Mouse (Mus musculus): ENCODE measurements around the gene Alk.

Gene Alk

DNA sequence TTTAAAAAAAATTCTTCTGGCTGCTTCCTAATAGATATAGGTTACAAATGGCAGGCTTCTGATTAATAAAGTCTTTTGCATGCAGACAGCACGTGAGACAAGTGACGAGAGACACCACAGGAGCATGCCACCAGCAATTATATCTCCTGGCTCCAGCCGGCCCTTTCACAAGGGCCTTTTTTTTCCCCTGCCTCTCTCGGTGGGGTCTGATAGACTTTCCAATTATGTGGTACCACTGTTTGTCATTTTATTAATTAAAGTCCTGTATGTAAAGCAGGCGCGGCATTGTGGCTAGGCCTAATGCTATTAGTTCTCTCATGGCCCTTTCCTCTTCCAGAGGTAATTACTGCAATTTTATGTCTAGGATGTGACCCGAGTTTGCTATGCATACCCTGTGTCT, 630.7 kb downstream of the Alk start:
- no peak for DNase-seq (ENCODE audit: low spot score)

DNA sequence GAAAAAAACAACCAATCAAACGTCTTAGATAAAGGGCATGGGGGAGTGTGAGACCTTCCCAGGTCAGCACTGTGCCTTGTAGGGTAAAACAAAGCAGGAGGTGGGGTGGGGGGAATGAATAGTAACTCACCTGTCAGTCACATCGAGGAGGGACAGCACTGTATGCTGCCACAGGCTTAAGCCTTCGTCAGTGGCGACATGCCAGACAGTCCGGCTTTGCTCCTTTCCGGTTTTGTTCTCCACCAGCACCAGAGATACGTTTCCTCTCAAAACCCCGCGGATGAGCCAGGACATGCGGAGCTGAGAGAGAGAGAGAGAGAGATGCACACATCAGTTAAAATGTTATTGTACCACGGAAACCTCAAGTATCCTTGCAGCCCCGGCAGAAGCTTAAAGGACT, 637.1 kb downstream of the Alk start:
- no peak for DNase-seq (ENCODE audit: low spot score)

DNA sequence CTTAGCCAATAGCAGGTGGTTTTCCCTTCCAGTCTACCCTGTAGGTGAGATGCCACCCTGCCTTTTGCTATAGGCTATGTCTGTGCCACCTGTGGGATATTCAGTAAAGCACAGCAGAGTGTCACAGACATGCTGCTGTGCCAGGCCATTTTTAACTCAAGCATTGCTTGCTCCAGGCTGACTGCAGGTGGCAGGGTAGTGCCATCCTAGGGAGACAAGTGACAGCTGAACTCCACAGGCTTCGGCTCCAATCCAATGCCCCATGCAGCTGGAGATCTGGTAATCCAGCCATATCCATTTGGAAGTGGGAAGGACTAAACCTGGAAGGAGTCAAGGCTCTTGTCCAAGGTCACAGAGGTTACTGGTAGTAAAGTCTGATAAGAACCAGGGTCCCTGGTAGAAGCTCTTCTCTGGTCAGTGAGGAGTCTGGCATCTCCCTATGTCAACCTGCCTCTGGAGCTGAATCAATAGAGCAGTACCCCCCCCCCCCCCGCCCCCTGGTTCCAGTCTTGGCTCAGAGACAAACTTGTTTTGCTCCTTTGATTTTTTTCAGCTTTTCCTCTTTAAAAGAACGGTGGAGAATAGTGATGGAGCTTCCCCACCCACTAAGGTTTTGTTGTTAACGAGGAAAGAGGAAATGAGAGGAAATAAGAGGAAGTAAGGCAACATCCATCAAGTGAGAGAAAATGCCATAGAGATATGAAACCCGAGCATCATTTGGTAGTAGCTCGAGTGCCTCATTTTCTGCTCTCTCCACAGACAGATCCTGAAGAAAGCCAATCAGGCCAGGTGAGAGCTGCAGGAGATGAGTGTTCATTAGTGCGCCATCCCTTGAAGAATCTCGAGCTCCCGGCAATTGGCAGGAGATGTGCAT, 638.5 kb downstream of the Alk start:
- no peak for DNase-seq (ENCODE audit: low spot score)

DNA sequence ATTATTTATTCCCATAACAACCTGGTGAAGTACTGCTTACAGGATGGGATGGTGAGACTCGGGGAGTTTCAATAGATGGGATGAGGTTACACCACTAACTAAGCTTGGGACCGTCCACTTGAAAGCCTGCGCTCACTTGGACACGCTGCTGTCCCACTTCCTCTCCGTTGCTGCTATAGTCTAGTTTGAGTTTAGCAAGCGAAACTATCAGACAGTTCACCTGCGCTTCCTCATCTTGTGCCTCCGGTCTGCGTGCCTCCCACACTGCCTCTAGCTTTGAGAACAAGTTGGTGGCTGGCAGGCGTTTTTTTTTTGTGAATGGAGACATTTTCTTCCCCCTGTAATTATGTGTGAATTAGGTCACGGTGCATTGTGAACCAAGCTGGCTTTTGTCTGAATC, 639.8 kb downstream of the Alk start:
- DNase-seq (ENCODE audit: low spot score), result no peak

DNA sequence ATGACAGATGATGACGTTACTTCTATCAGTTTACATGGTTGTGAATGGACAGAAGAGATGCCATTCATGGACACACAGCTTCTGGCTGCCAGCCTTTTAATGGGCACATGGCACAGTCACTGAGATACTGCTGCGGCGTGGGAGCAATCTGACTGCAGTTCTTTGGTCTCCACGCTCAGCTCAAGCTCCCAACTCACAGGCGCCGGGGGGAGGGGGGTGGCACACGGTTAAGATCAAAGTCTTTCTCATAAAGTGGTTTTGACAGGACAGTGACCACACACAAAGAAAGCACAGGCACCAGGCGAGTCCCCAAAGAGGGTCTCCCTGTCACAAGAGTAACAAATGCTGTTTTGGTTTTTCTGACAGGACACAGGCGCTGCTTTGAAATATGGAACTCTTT, 641.7 kb downstream of the Alk start:
- peak; percentile 37 for DNase-seq (ENCODE audit: low spot score)

DNA sequence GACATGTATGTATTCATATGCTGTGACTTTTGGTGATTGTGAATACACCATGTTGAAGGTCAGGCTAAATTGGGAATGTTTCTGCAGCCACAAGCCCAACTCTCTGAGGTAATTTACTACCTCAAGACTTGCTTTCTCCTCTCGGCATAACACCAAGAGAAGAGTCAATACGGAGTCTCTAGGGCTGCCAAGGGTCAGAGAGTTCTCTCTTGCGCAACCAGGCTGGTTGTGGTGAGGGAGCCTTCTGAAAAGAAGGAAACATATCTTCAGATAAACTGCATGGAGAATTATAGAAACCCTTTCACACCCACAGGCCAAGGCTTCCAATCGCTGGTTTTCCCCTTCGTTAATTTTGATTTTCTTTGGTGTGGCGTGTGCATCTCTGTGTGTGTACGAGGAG, 649.4 kb downstream of the Alk start:
- no peak for DNase-seq (ENCODE audit: low spot score)

DNA sequence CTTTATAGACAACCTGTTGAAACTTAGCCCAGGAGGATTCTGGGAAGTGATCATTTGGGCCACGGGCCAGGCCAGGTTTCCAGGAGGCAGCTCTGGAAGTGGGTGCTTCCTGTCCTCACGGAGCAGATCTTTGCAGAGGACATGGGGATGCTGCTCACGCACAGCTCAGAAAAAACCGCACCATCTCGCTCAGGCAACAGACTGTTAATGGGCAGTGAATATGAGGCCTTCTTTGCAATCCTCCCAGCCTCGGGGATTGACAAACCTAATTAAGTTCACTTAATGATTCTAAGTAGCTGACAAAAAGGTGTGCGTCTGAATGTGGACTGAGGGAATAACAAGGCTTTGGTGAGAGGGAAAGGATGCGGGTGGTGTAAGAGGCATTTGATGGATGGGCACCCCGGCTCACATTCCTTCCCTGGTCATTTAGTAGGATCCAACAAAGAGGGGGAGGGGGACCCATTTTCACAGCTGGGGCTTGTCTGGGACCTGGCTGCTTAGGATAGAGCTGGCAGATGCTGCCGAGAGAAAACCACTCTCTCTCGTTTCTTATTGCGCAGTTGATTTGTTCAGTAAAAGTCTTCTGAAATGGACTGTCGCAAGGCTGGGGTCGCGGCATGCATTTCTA, 650.1 kb downstream of the Alk start:
- DNase-seq (ENCODE audit: low spot score), result no peak

DNA sequence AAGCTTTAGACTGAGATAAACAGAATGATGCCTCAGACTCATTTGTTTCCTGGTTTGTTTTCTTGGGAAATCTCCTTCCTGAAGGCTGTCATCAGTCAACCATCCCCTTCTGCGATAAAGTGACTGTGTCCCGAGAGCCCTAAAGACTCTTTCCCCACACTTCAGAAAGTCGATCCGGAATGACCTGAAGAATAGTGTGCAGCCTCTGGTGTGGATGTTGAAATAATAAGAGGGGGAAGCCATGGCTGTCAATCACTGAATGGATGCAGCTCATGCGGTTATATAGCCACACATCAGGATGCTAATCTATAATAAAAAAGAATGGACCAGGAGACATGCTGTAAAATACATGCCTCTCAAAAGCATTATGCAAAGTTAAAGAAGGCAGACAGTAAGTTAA, 653.5 kb downstream of the Alk start:
- DNase-seq (ENCODE audit: low spot score), result no peak

DNA sequence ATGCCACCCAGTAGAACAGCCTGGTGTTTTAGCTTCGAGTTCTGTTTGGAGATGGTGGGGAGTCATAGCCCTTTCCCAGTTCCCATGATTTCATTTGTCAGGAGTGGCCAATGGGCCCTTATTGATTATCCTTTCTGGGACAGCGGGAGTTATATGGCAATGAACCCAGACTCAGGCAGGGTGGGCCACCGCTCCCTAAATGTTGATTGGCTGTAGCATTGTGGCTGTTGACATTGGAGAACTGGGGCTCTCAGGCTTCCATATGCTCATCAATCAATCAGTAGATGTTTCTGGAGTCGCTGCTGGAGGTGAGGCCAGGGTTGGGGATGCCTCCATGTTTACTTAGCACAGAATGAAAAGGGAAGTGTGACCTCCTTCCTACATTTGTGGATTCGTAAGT, 655.7 kb downstream of the Alk start:
- DNase-seq (ENCODE audit: low spot score), result no peak

DNA sequence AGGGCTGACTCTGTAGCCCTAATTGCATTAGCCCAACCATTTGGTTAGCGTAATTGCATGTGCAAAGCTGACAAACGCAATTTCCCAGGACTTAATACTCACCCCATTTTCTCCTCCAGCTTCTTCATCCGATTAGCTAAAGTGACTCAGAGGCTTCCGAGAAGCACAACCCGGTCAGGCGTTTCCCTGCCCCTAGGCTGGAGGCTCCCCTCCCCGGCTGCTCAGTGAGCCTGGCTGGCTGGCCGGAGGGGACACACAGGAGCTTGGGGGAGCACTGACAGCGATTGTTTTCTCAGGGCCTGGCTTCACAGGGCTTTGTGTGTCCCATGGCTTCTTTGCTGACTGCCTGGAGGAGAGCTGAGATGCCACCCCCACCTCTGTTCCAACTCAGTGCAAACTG, 657.0 kb downstream of the Alk start:
- no peak for DNase-seq (ENCODE audit: low spot score)

DNA sequence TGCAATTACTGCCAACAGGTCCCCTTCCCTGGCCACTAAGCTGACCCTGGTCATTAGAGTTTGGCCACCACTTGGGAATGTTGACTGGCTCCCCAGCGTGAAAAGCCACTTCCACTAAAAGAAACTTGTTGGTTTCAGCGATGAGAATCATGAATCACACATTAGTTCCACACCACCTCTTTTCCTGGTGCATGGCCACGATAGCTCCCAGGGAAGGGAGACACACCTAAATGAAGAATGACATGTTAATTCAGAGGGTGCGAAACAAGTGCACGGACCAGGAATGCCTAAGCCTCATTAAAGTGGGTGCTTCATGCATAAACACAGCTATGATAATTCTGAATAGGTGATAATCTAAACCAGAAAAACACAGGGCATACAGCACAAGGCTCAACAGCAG, 660.4 kb downstream of the Alk start:
- no peak for DNase-seq (ENCODE audit: low spot score)

DNA sequence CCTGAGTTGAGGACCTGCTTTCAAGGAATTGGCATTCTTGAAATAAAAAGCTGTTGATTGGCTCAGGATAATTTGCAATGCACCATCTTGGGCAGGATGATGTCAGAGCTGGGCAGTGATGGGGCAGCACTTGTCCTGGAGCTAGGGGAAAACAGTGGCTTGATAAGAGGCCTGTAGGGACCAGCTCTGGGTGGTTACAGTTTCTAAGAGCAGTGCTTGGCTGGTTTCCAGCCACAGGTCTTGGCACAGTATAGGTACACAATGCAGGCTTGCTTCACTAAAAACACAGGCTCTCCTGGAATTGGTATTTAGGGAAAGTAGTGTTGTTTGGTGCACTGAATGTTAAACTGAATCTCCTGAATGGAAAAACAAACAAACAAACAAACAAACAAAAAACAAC, 662.4 kb downstream of the Alk start:
- no peak for DNase-seq (ENCODE audit: low spot score)

DNA sequence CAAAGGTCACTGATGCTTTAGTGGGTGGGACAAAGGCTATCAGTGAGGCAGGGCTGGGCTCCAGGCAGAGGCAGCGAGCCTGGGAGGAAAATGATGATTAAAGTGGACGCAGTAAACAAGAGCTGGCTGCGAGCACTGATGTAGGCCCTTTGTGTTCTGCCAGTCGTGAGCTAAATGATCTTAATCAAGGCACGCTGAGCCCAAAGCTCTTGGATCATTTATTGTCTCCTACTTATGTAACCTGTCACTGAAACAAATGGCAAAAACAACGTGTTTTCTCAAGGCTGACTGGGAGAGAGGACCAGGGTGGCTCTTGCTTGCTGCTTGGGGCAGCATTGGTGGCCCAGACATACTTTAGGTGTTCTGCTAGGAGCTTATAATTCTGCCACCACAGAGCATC, 663.0 kb downstream of the Alk start:
- no peak for DNase-seq (ENCODE audit: low spot score)

DNA sequence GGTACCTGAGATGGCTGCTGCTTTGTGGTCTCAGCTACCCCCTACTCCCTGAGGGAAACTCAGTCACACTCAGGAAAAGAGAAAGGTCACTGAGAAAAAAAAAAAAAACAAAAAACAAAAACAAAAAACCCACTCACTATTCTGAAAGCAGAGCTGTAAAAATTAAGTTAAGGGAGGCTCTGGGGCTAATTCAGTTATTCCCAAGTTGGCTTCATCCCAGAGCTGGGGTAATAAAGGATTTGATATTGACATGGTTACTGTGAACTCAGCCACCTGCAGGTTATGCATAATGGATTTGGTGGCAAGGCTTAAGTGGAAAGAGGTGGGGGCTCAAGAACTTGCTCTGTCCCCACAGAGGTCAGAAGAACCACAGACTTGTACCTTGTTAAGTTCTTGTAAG, 667.7 kb downstream of the Alk start:
- DNase-seq (ENCODE audit: low spot score), result no peak

DNA sequence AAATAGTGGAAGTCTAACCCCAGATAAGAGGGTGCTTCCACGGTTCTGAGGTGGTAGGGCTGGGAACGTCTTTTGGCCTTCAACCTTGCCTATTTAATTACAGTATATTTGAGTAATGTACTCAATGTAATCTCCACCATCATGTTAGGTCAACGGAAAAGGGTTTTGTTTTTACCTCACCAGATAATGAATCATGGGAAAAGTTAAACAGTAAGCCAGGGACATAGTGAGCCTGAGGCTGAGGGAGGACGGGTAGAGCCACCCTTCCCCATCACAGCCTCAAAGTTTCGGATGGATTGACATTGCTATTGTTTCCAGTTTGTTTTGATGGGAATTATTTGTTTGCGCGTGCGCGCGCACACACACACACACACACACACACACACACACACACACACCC, 668.6 kb downstream of the Alk start:
- no peak for DNase-seq (ENCODE audit: low spot score)

DNA sequence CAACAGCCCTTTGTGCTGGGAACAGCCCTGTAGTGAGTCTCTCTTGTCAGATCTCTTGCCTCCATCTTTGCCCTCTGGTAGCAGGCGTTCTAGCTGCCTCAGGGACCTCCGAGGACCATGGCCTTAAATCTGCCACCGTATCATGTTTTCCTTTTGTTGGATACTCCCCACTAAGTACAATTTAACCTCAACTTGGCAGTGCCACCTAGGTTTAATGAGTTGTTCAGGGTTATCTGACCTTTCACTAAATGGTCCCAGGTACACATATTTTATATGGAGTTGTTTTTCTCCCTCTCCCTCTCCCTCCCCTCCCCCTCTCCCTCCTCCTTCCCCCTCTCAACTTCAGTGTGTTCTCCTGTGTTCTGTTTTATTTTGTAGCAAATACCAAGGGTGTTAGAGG, 669.1 kb downstream of the Alk start:
- no peak for DNase-seq (ENCODE audit: low spot score)

DNA sequence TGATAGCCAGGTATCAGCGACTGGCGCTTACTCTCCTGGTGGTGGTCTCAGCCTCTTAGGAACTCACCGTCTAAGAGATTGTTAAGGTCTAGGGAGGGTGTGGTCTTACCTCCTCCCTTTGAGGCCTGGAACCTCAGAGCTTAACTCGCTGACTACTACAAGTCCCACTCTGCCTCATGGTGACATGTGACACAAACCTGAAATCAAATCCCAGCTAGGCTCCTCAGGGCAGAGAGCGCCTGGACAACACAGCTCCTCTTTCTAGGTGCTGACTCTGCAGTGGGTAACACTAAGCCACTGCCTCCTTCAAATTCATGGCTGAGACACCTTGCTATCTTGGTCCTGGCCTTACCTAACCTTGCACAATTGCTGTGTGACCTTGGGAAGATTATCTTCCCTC, 689.5 kb downstream of the Alk start:
- DNase-seq (ENCODE audit: low spot score), result no peak

DNA sequence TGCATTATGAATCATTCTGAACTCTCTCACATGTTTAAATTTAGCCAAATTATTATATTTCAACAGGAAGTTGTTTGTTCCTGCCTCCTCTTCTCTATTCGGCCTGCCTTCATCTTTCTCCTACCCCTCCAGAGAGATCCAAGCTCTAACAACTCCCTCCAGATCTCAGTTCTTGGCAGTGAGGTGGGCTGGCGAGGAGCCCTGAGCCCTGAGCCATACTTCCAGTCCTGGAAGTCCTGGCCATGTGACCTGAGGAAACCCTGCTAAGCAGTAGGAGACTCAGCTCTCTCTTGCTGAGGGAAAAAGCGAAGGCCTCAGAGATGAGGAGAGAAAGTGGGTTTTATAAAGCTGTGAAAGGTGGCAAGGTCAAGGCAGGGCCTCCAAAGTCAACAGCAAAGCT, 689.9 kb downstream of the Alk start:
- DNase-seq (ENCODE audit: low spot score), result no peak

DNA sequence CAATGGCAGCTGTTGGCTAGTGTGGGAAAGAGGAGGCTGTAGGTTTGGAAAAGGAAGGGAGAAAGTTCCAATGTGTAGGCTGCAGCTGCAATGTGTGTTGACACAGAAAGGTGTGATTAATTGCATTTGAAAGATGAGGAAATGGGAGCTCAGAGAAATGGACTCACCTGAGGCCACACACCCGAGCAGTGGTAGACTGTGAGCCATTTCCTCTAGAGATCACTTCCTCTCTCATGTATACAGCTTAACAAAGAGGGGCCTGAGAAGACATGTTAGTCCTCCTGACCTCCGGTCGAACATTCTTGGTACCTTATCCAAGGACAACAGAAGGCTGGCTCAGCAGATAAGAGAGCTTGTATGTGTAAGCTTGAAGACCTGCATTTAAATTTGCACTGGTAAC, 691.2 kb downstream of the Alk start:
- no peak for DNase-seq (ENCODE audit: low spot score)

DNA sequence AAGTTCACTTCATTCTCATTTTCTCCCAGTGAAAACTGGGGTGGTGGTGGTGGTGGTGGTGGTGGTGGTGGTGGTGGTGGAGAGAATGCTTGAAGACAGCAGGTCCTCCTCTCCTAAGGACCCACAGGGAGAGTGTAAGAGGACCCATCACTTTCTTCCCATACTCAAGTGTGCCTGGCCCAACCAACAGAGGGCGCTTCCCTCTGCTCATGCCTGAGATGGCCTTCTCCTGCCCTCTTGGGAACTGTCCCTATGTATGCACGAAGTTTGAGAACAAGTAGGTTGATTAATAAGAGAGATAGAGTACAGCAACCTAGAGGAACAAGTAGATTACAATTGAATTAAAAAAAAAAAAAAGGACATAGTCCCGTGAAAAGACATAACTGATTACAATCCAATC, 695.3 kb downstream of the Alk start:
- peak; percentile 20 for DNase-seq (ENCODE audit: low spot score)

DNA sequence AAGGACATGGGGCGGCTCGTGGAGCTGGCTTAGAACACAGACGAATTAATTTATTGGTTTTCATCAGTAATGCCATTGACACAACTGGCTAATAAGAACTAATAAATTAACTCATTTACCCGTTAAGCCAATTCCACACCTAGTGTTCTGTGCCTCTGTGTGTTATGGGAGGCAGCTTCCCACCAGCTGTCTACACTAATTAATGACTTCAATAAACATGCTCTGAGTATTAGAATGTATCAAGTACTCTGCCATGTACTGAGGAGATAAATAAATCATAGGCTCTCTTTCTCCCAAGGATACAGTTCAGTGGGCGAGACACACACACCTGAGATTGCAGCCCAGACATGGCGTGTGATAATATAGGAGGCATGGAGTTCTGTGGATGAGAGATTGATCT, 723.1 kb downstream of the Alk start:
- no peak for DNase-seq (ENCODE audit: low spot score)

DNA sequence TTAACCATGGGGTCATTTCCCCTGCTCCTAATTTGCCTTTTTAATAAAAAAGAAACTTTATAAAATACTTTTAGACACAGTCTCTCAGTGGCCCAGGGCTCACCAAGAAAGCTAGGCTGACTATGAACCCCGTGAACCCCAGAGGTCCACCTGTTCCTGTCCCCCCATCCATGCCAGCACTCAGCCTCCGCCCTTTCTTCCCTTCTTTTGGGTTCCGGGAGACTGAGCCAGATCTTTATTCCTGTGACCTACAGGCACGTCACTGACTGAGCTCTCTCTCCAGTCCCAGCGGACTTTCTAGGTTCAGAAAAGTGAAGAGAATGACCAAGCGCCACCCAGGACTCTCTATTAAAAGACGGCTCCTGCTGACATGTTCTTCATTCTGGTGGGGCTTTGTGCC, 728.9 kb downstream of the Alk start:
- no peak for DNase-seq (ENCODE audit: low spot score)

DNA sequence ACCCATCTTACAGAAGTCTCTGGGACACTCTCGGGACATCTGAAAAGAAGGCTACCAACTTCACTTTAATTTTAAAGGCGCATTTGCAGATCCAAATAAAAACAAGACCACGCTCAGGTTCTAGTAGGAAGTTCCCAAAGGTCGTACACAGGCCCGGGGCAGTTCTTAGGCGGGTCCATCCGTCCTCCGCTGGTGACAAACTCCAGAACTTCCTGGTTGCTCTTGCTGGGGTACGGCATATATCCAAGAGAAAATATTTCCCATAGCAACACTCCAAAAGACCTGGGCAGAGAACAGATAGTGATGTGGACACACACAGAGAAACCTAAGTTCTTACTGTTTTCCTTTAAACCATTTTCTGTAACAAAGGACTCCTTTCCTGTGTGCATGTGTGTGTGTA, 729.6 kb downstream of the Alk start:
- no peak for DNase-seq (ENCODE audit: low spot score)

DNA sequence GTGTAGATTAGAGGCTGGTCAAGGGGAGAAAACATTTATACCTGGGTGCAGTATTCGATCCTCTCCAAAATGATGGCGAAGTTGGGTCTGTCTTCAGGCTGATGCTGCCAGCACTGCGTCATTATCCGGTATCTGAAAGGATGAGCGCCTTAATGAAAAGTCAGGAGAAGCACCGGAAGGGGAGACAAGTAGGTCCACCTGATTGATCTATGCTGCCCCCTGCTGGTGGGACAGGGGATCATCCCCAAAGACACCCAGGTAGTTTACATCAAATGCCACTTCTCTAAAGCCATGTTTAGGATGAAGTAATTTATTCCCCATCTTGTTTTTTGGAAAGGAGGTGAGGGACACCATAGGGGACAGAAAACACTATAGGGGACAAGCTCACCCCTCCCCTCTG, 730.4 kb downstream of the Alk start:
- DNase-seq (ENCODE audit: low spot score), result peak; percentile 72

All from embryo, embryonic 10.5 days (tissue).